In the genomic region with DNA sequence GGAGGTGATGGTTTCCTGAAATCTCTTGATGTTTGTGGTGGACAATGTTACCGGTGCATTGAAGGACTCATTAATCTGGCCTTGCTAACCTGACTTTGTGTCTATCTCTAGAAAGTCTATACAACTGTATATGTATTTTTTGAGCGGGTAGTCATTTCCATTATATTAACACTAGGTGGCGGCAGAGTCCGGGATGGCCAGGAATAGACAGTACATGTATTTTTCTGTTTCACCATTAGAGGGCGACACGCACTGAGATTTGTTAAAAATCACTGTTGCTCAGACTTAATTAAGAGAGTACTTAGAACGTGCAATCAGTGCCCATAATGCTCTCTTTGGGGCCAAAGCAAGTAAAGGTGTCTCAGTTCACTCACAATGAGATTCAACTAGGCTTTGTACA, we compare ENCODE assay signal across 13 mouse cellular contexts.
DNase-seq lines count a peak whose midpoint lies in the region; ATAC-seq and TF ChIP-seq lines count a peak whose summit lies in the region.
"Had no signal": no experiment of that assay in that cellular context is flagged by ENCODE, and none has a peak within 500 bp of the region (broad histone marks: within the 10 kb centered on the region; RNA-seq: fewer than 3 reads in every experiment).

No protein-coding gene starts in this region.

- TF ChIP-seq CTCF in gastrocnemius, adult 2 months (IDR thresholded peaks at IDR 0.05), result peak; percentile 30

- no peaks in the 10 kb centered on the region for H3K4me1 ChIP-seq in midbrain, embryonic 14.5 days (ENCODE audit: control insufficient read depth, insufficient read depth, low read length)
- H3K4me1 ChIP-seq in midbrain, embryonic 16.5 days (ENCODE audit: control insufficient read depth, insufficient read depth, low read length), result no peaks in the 10 kb centered on the region
- H3K4me1 ChIP-seq: hindbrain, embryonic 12.5 days had no signal

- H3K9me3 ChIP-seq in midbrain, embryonic 14.5 days (ENCODE audit: control insufficient read depth, low read length), result no peaks in the 10 kb centered on the region
- no peaks in the 10 kb centered on the region for H3K9me3 ChIP-seq in midbrain, embryonic 16.5 days (replicated peaks; ENCODE audit: control insufficient read depth, low read length, poor library complexity, severe bottlenecking)
- H3K9me3 ChIP-seq: hindbrain, embryonic 12.5 days had no signal

- no peak for DNase-seq in gastrocnemius, adult 2 months
- DNase-seq in gastrocnemius, adult 8-10 months (ENCODE audit: low spot score in 2 of 2), result no peak
- peak; percentile 1 for DNase-seq in midbrain, embryonic 14.5 days
- peak; percentile 5 for DNase-seq in embryo, embryonic 10 days (ENCODE audit: low spot score)
- DNase-seq in spleen, adult 18-20 months, result no peak
- no peak for DNase-seq in cerebellum, adult 11 months
- DNase-seq: adrenal gland, adult 2 months; gastrocnemius, postnatal 14 days; kidney, postnatal 4 days; lung, adult 2 months had no signal

- H3K9ac ChIP-seq in midbrain, embryonic 14.5 days (replicated peaks; ENCODE audit: low read length), result no peak overlapping the region
- no peak overlapping the region for H3K9ac ChIP-seq in midbrain, embryonic 16.5 days (ENCODE audit: low read depth, low read length)
- H3K9ac ChIP-seq: hindbrain, embryonic 12.5 days had no signal

- WGBS in midbrain, embryonic 14.5 days, result 48% methylated on average over 7 of the region's 7 CpGs
- 60% methylated on average over 7 of the region's 7 CpGs for WGBS in midbrain, embryonic 16.5 days

- intact Hi-C loops in gastrocnemius, adult 2 months (cut with DNase I), result no loop called here

- no peak overlapping the region for H3K4me3 ChIP-seq in gastrocnemius, adult 2 months
- no peak overlapping the region for H3K4me3 ChIP-seq in midbrain, embryonic 14.5 days (replicated peaks; ENCODE audit: low read depth, low read length)
- no peak overlapping the region for H3K4me3 ChIP-seq in midbrain, embryonic 16.5 days (ENCODE audit: low read depth, low read length)
- H3K4me3 ChIP-seq: hindbrain, embryonic 12.5 days had no signal

- H3K27me3 ChIP-seq in midbrain, embryonic 14.5 days (ENCODE audit: control insufficient read depth, insufficient read depth, low read length), result no peaks in the 10 kb centered on the region
- H3K27me3 ChIP-seq in midbrain, embryonic 16.5 days (ENCODE audit: control insufficient read depth, insufficient read depth, low read depth, low read length), result no peaks in the 10 kb centered on the region
- H3K27me3 ChIP-seq: hindbrain, embryonic 12.5 days had no signal

- no peak for ATAC-seq in midbrain, embryonic 14.5 days (ENCODE audit: low FRiP score, low TSS enrichment)
- ATAC-seq in midbrain, embryonic 16.5 days, result no peak
- ATAC-seq in CD4-positive, CD25-positive, alpha-beta regulatory T cell, adult 4 months, result no peak

- H3K27ac ChIP-seq in gastrocnemius, adult 2 months, result no peak overlapping the region
- H3K27ac ChIP-seq in midbrain, embryonic 14.5 days (replicated peaks; ENCODE audit: low read depth, low read length), result no peak overlapping the region
- no peak overlapping the region for H3K27ac ChIP-seq in midbrain, embryonic 16.5 days (ENCODE audit: low read length)
- H3K27ac ChIP-seq: hindbrain, embryonic 12.5 days had no signal

- no peak overlapping the region for H3K4me2 ChIP-seq in midbrain, embryonic 14.5 days (ENCODE audit: low read length)
- no peak overlapping the region for H3K4me2 ChIP-seq in midbrain, embryonic 16.5 days (ENCODE audit: low read length)
- H3K4me2 ChIP-seq: hindbrain, embryonic 12.5 days had no signal

- no peaks in the 10 kb centered on the region for H3K36me3 ChIP-seq in midbrain, embryonic 14.5 days (ENCODE audit: control insufficient read depth, insufficient read depth, low read length)
- H3K36me3 ChIP-seq in midbrain, embryonic 16.5 days (ENCODE audit: control insufficient read depth, insufficient read depth, low read length), result no peaks in the 10 kb centered on the region
- H3K36me3 ChIP-seq: hindbrain, embryonic 12.5 days had no signal

Comparison
In these comparisons a context has a peak if more than half of its experiments do, and no peak if none do; other contexts are left out.
1. DNase-seq: peak in midbrain, embryonic 14.5 days (single experiment) and embryo, embryonic 10 days (single experiment); none in gastrocnemius, adult 2 months (single experiment), gastrocnemius, adult 8-10 months (0 of 2), spleen, adult 18-20 months (0 of 2) and cerebellum, adult 11 months (single experiment).